Mouse (Mus musculus): ENCODE measurements around the gene Hoxc9. TPM values are rescaled to one million over a fixed set of nuclear protein-coding genes. Genes with fewer than 3 reads are reported as not detected.

Hoxc9 gene
- polyA plus RNA-seq, 1 experiment from 2014 or later = 0.49 TPM

DNA sequence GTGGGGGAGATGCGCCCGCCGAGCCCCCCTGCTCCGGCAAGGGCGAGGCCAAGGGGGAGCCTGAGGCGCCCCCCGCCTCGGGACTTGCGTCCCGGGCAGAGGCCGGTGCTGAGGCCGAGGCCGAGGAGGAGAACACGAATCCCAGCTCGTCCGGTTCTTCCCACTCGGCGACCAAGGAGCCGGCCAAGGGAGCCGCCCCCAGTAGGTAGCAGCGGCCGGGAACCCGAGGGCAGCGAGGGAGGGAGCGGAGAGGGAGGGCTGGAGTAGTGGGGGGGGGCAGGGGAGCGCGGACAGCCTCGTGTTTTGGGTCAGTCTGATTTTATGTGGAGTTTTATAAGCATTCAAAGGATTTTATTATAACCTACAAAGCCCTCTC is 21.2 kb upstream of the Hoxc9 start:
- Histone ChIP-seq H3K27ac (ENCODE audit: low read length) (no peak overlapping the region), H3K4me1 (ENCODE audit: control insufficient read depth, insufficient read depth, low read length) (peaks cover 1% of the 10 kb centered on the region; the same call in 1 of the 2 replicates), H3K27me3 (replicated peaks; ENCODE audit: control insufficient read depth, insufficient read depth, low read length) (peaks cover 82% of the 10 kb centered on the region), H3K9ac (ENCODE audit: low read depth, low read length) (no peak overlapping the region), H3K36me3 (ENCODE audit: control insufficient read depth, insufficient read depth, low read length) (no peaks in the 10 kb centered on the region), H3K4me3 (ENCODE audit: low read length) (no peak overlapping the region; the same call in 1 of the 2 replicates), H3K9me3 (ENCODE audit: control insufficient read depth, low read length) (no peaks in the 10 kb centered on the region), H3K4me2 (ENCODE audit: low read depth, low read length) (no peak overlapping the region)
- WGBS = under 1% methylated on average over 28 of the region's 28 CpGs
- ATAC-seq = no peak

DNA sequence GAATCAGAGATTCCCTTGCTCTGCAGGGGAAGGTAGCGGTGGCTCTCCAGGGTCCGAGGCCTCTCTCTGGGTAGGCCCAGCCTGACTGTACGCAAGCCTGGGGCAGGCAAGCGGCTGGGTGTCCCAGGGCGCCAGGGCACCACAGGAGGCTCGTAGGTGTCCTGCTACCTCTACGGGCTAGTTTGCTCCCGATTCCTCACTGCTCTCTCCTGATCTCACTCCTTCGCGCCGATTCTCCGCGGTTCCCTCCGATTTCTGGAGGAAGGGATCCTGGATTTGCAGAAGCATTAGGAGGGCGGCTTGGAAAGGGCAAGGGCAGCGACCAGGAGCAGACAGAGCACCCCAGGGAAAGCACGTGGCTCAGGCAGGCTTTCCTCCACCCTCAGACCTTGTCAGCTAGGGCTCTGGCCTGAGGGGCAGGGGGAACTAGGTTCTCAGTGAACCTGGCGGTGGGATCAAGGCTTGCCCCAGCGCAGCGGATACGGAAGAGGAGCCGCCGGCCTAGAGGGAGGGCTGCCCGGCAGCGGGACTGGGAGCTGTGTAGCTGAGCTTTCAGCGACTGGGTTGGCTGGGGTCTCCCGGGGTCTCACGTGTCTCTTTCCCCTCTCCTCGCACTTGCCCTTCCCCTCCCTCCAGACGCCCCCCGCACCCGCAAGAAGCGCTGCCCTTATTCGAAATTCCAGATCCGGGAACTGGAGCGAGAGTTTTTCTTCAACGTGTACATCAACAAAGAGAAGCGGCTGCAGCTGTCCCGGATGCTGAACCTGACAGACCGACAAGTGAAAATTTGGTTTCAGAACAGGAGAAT is 20.2 kb upstream of the Hoxc9 start:
- no peak overlapping the region for H3K9ac ChIP-seq (ENCODE audit: low read depth, low read length)
- WGBS = 1% methylated on average over 40 of the region's 40 CpGs
- H3K27ac ChIP-seq (ENCODE audit: low read length) = no peak overlapping the region
- H3K9me3 ChIP-seq (ENCODE audit: control insufficient read depth, low read length) = no peaks in the 10 kb centered on the region
- no peaks in the 10 kb centered on the region for H3K36me3 ChIP-seq (ENCODE audit: control insufficient read depth, insufficient read depth, low read length)
- no peak overlapping the region for H3K4me2 ChIP-seq (ENCODE audit: low read depth, low read length)
- H3K4me1 ChIP-seq (ENCODE audit: control insufficient read depth, insufficient read depth, low read length) = peaks cover 5% of the 10 kb centered on the region; the same call in 1 of the 2 replicates
- ATAC-seq = no peak
- no peak overlapping the region for H3K4me3 ChIP-seq (ENCODE audit: low read length)
- H3K27me3 ChIP-seq (replicated peaks; ENCODE audit: control insufficient read depth, insufficient read depth, low read length) = peaks cover 84% of the 10 kb centered on the region

DNA sequence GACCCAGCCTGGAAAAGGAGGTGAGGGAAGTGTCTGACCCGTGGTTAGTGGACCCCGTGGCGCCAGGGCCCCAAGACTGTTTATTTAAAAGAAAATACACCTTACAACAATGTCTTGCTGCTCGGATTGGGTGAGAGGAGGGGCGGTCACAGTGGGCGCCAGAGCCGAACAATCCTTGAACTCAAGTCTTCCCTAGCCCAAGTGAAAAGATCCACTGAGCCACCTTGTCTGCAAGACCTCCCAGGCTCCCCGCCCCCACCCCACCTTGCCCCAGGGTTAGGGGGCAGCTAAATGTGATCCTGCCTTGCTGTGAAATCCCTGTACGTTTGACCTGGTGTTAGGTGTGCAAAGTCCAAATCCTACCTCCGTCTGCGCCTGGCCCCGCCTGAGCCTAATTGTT is 19.3 kb upstream of the Hoxc9 start:
- Histone ChIP-seq H3K36me3 (ENCODE audit: control insufficient read depth, insufficient read depth, low read length) (no peaks in the 10 kb centered on the region), H3K27me3 (replicated peaks; ENCODE audit: control insufficient read depth, insufficient read depth, low read length) (peaks cover 85% of the 10 kb centered on the region), H3K27ac (ENCODE audit: low read length) (no peak overlapping the region), H3K9me3 (ENCODE audit: control insufficient read depth, low read length) (no peaks in the 10 kb centered on the region), H3K4me2 (ENCODE audit: low read depth, low read length) (no peak overlapping the region), H3K4me3 (ENCODE audit: low read length) (no peak overlapping the region), H3K9ac (ENCODE audit: low read depth, low read length) (no peak overlapping the region), H3K4me1 (ENCODE audit: control insufficient read depth, insufficient read depth, low read length) (peaks cover 5% of the 10 kb centered on the region; the same call in 1 of the 2 replicates)
- no peak for ATAC-seq
- under 1% methylated on average over 12 of the region's 12 CpGs for WGBS

DNA sequence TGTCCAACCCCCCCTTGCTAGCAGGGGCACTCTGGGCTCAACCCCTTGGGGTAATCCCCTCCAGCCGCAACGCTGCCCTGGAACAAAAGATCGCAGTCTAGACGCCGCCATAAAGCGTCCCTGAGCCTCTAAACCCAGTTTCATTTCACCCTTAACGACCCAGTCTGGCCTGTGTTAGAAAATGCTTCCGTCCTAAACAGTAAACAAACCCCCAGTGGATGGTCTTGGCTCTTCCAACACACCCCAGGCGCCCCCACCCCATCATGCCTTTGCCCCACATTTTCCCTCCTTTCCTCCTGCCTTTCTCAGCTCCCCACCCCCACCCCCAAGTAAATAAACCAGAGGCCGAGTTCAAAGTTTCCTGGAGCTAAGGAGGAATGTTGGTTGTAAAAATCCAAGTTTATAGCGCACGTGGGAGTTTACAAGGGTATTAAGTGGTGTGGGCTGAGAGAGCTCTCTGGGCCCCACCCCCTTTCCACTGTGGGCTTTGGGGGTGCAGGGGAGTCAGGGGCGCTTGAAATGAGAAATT is 16.5 kb upstream of the Hoxc9 start:
- H3K9ac ChIP-seq (ENCODE audit: low read depth, low read length) = no peak overlapping the region
- H3K9me3 ChIP-seq (ENCODE audit: control insufficient read depth, low read length) = no peaks in the 10 kb centered on the region
- ATAC-seq = peak; percentile 84
- no peak overlapping the region for H3K27ac ChIP-seq (ENCODE audit: low read length)
- H3K27me3 ChIP-seq (replicated peaks; ENCODE audit: control insufficient read depth, insufficient read depth, low read length) = peaks cover 84% of the 10 kb centered on the region
- peaks cover 5% of the 10 kb centered on the region; the same call in 1 of the 2 replicates for H3K4me1 ChIP-seq (ENCODE audit: control insufficient read depth, insufficient read depth, low read length)
- H3K4me2 ChIP-seq (ENCODE audit: low read depth, low read length) = peak overlapping the region; percentile 35
- no peaks in the 10 kb centered on the region for H3K36me3 ChIP-seq (ENCODE audit: control insufficient read depth, insufficient read depth, low read length)
- under 1% methylated on average over 13 of the region's 13 CpGs for WGBS
- H3K4me3 ChIP-seq (ENCODE audit: low read length) = peak overlapping the region; percentile 13

DNA sequence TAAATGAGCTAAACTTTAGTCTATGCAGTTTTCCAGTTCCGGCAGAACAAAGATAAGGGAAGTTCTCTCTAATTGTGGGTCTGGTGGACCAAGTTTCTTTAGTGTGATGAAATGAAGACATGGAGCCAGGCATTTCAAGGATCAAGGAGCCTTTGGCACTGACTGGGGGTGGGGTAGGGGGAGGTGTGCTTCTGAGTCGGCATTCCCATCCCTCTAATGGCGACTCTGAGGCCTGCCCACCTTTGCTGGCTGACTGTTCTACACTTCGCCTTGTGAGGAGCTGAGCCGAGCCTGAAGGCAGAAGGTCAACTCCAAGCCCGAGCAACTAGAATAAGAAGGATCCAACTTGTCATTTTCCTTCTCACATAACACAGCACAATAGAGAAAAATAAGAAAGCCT is 14.5 kb upstream of the Hoxc9 start:
- no peak overlapping the region for H3K4me2 ChIP-seq (ENCODE audit: low read depth, low read length)
- peaks cover 86% of the 10 kb centered on the region for H3K27me3 ChIP-seq (replicated peaks; ENCODE audit: control insufficient read depth, insufficient read depth, low read length)
- H3K4me1 ChIP-seq (ENCODE audit: control insufficient read depth, insufficient read depth, low read length) = peaks cover 10% of the 10 kb centered on the region; the same call in 1 of the 2 replicates
- H3K27ac ChIP-seq (ENCODE audit: low read length) = no peak overlapping the region
- ATAC-seq = no peak
- H3K36me3 ChIP-seq (ENCODE audit: control insufficient read depth, insufficient read depth, low read length) = no peaks in the 10 kb centered on the region
- 4% methylated on average over 6 of the region's 6 CpGs for WGBS
- H3K4me3 ChIP-seq (ENCODE audit: low read length) = no peak overlapping the region
- H3K9me3 ChIP-seq (ENCODE audit: control insufficient read depth, low read length) = no peaks in the 10 kb centered on the region
- no peak overlapping the region for H3K9ac ChIP-seq (ENCODE audit: low read depth, low read length)

DNA sequence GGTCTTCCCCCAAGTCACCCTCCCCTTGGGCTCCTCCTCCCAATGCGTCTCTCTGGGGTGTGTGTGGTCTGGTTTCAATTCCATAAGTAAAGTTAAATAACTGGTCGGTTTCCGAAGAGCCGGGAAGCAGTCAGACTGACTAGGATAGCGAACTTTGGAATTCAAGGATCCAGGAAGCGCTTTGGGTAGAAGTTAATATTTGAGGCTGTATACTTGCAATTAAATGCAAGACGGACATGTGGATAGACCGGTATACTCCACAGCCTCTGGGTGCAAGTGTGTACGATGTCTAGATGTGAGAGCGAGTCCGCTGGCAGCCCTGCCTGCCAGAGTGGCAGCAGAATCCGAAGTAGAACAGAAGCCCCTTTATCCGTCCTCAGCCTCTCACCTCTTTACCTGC is 13.7 kb upstream of the Hoxc9 start:
- Histone ChIP-seq H3K9me3 (ENCODE audit: control insufficient read depth, low read length) (no peaks in the 10 kb centered on the region), H3K4me2 (ENCODE audit: low read depth, low read length) (no peak overlapping the region), H3K36me3 (ENCODE audit: control insufficient read depth, insufficient read depth, low read length) (no peaks in the 10 kb centered on the region), H3K4me3 (ENCODE audit: low read length) (0 out of 2 replicates have a peak overlapping the region, but pooled peaks have one; percentile 5), H3K27ac (ENCODE audit: low read length) (no peak overlapping the region), H3K27me3 (replicated peaks; ENCODE audit: control insufficient read depth, insufficient read depth, low read length) (peaks cover 86% of the 10 kb centered on the region), H3K4me1 (ENCODE audit: control insufficient read depth, insufficient read depth, low read length) (peaks cover 10% of the 10 kb centered on the region; the same call in 1 of the 2 replicates), H3K9ac (ENCODE audit: low read depth, low read length) (no peak overlapping the region)
- WGBS = 3% methylated on average over 13 of the region's 13 CpGs
- no peak for ATAC-seq

DNA sequence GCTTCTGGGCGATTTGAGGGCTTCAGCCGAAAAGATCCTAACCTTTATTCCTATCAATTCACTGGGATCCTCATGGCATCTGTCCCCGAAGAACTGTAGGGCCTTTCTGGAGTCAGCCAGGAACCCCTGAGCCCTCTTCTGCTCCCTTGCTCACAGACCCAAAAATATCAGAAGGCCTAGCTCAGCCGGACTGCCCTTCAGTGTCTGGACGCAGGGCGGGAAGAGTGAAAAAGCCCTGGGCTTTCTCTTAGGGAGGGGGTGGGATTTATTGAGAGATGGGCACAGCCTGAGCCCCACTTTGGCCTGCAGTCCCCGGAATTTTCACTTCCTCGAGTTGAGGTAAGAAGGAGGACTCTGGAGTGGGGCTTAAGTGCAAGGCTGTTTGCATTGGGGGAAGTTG is 13.0 kb upstream of the Hoxc9 start:
- 2% methylated on average over 8 of the region's 8 CpGs for WGBS
- no peak overlapping the region for H3K4me2 ChIP-seq (ENCODE audit: low read depth, low read length)
- no peaks in the 10 kb centered on the region for H3K36me3 ChIP-seq (ENCODE audit: control insufficient read depth, insufficient read depth, low read length)
- peaks cover 84% of the 10 kb centered on the region for H3K27me3 ChIP-seq (replicated peaks; ENCODE audit: control insufficient read depth, insufficient read depth, low read length)
- H3K9ac ChIP-seq (ENCODE audit: low read depth, low read length) = no peak overlapping the region
- H3K4me3 ChIP-seq (ENCODE audit: low read length) = no peak overlapping the region
- H3K4me1 ChIP-seq (ENCODE audit: control insufficient read depth, insufficient read depth, low read length) = peaks cover 10% of the 10 kb centered on the region; the same call in 1 of the 2 replicates
- no peak for ATAC-seq
- H3K9me3 ChIP-seq (ENCODE audit: control insufficient read depth, low read length) = no peaks in the 10 kb centered on the region
- no peak overlapping the region for H3K27ac ChIP-seq (ENCODE audit: low read length)

DNA sequence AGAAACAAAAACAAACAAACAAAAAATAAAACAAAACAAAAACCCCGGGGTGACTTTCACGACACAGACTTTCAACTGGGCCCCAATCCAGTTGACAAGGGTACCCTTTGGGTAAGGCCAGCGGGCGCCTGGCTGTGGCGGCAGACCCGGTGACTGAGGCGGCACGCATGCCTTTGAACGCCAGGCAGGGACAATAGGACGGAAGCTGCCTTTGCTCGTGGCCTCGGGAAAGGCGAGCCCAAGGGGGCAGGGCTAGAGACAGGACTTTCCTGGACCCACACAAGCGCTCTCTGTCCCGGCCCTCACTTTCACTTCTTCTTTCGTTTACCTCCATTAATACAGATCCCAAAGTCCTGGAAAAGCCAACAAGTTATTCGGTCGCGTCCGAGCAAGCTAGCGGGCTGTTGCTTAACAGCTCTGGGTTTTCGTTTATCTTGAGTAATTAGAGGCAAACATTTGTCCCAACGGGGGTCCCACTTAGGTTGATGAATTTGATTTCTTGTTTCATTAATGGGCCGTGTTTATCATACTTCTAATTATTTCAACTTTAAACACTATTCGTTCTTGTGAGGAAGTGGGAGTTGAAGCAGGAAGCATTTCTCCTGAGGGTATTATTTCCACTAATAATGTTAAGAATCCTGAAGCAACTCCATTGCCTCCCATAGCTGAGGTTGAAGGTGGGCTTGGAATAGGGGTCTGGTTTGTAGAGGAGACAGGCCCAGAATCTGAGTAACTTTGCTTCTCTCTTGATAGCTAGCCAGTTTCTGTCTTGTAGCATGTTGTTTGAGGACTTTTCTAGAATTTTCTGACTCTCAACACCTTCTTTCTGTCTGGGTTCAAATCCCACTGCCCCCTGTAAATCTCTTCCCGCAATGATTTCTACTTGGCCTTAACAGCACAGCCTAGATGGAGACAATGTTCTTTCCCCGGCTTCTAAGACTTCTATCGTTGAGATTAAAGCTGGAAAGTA is 12.3 kb upstream of the Hoxc9 start:
- no peak overlapping the region for H3K27ac ChIP-seq (ENCODE audit: low read length)
- H3K4me2 ChIP-seq (ENCODE audit: low read depth, low read length) = no peak overlapping the region
- no peak for ATAC-seq
- H3K9me3 ChIP-seq (ENCODE audit: control insufficient read depth, low read length) = no peaks in the 10 kb centered on the region
- no peak overlapping the region for H3K4me3 ChIP-seq (ENCODE audit: low read length)
- H3K36me3 ChIP-seq (ENCODE audit: control insufficient read depth, insufficient read depth, low read length) = no peaks in the 10 kb centered on the region
- peaks cover 85% of the 10 kb centered on the region for H3K27me3 ChIP-seq (replicated peaks; ENCODE audit: control insufficient read depth, insufficient read depth, low read length)
- WGBS = 3% methylated on average over 28 of the region's 28 CpGs
- H3K9ac ChIP-seq (ENCODE audit: low read depth, low read length) = no peak overlapping the region
- peaks cover 10% of the 10 kb centered on the region; the same call in 1 of the 2 replicates for H3K4me1 ChIP-seq (ENCODE audit: control insufficient read depth, insufficient read depth, low read length)

All from intestine, embryonic 16.5 days (tissue).